Mouse (Mus musculus) left cerebral cortex, adult 8-10 months (tissue): ENCODE measurements at regions not wholly inside any gene's neighbourhood (a gene's known extent, or its start where the extent isn't known, plus 50 kb on each side); places are given as distances from the start of the nearest gene placed in this dataset.
"Not testable (repeated sequence)": the region's sequence is repeated elsewhere in the genome, so short reads cannot be mapped to it uniquely, and the experiment has no call there.

ENCODE experiments used
- DNase-seq, 2 experiments: peaks; one replicate each; pipeline ENCODE4 v3.0.0; 2022; ENCODE audit warnings: low spot score in 2 of 2

DNA sequence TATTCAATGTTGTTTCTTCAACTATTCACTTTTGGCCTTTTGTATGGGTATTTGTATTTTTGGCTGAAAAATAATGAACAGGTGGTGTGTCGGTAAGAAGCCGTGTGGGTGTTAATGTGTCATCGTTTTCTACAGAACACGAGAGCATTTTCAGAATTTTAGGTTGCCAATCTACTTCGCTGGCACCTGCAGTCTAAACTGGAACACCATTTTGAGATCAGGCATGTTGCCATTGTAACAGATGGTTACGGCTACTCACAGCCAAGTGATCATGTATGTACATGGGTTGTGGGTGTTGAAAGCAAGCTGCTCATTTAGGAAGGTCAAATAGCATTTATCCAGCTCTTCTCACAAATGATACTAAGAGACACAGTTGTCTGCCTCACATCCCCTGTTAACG lies 167.2 kb upstream of the Gm21833 start:
- peak; percentile 2 to 43 for DNase-seq

DNA sequence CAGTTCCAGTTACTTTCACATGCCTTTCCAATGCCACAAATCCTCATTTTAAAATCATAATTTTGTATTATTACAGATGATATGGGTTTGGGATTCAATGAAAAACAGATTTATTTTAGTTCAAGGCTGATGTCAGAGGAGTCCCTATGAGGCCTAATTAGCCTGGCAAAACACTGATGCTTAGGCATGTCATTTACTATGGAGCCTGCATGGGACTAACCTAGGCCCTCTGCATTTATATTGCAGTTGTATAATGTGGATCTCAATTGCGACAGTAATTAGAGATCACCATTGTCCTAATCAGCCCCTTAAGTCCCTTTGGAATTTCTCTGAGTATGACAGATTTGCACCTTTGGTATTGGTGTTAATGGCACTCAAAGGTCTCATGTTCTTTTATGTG lies 153.3 kb upstream of the Gm21833 start:
- no peak for DNase-seq

DNA sequence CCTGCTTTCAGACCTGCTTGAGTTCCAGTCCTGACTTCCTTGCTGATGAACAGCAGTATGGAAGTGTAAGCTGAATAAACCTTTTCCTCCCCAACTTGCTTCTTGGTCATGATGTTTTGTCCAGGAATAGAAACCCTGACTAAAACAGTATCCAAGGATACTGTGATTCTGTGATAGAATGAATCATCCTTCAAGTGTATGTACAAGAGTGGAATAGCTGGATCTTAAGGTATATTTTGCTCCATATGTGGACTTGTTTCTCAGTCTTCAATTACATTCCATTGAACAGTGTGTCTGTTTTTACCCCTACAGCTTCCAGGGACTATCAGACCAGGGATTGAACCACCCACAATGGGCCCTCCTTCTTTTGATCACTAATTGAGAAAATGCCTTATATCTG lies 145.1 kb upstream of the Gm21833 start:
- not testable (repeated sequence) for DNase-seq

DNA sequence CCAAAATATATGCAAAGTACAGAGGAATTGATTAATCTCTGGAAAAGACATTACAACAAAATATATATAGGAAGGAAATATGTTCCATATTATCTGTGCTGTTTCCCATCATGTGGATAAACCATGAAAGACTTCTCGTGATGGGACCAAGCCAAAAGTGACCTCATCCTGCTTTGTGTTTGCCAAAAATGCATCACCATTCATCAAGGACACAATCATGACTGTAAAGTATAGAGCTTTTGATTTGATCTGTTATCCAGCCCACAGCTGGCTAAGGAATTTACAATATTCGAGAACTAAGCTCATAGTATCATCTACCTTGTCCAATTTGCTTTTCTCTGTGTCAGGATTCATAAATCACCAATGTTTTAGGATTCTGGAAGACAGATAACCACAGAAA lies 127.3 kb upstream of the Gm21833 start:
- DNase-seq = no peak

DNA sequence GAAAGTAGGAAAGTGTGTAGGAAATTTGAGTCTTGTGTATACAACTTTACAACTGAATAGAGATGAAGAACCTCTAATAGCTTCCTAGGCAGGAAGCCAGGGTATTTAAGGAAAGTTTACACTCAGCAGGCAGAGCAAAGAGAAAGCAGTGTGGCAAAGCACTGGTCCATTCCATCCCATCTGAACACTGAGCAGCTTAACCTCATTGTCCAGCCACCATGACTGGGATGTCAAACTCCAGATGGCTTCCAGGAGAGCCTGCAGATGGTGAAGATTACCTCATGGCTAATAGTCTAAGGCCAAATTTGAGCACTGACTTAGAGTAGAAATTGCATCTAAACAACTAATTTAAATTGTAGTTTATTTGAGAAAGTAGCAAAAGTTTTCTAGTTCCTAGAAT lies 117.0 kb upstream of the Gm21833 start:
- no peak for DNase-seq

DNA sequence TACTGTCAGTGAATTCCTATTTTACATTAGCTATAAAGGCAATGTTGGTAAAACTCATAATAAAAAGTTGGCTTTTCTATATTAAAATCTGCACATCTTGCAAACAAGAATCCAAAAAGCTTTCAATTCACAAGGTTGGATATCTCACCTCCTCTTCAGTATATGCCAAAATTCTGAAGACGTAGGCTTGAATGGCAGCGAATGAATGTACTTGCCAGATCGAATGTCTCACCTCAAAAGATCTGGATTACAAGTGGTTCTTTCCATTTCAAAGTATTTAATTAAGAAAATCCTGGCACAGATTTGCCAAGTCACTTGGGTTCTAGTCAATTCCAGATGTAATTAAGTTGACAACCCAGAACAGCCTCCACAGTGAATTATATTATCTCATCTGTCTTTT lies 94.1 kb upstream of the Gm21833 start:
- peak in 1 of 2 experiments; percentile 9 for DNase-seq

DNA sequence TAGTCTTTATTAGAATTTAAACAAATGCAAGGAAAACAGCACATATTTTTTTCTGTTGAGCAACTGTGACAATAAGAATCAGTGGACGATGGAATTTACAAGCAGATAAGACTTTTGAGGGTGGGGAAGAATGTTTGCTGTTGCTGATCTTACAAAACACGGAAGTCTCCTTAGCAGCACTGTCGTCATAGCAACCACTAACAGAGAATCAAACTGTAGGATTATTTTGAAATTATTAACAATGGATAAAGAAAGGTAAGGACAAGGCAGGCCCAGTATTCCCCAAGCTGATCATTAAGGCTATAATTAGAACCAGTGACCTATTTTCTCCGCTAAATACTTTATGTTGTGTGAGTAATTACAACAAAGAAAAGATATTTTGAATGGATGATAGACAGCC lies 69.7 kb upstream of the Gm21833 start:
- DNase-seq = no peak
